Mouse (Mus musculus): Measurements from ENCODE around the gene Dnah8.
A peak's percentile ranks its signal among the peaks of the same experiment; 100 is the strongest.

DNA sequence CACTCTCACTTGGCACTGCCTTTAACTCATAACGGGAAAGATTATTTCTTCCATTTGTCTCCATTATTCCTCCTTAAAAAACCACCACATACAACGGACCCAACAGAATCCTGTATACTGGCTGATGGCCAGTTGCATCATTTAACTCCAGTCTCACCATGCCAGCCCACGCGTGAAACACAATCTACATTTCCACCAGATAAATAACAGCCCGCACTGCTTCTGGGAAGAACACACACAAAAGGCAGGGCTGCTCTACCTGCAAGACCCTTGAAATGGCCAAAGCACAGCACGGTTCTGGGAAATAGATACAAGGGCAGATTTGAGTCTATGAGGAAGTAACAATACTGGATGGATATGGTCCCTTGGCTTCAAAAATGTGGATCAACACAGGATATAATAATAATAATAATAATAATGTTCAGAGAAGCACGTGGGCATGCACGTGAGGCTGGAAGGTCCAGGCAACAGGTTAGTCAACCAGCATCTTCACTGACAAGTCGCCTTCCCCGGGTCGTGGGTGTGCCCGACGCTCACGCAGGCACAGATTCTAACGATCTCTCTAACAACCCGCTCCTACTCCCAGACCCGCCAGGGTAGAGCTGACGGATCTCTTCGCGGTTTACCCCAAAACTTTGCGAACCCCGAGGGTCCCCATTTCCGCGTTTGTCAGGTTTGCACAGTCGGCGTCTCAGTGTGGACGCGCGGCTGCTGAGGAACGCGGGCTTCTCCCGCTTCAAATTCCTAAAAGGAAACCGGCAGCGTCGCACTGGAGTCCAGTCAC lies 48.8 kb upstream of the Dnah8 start:
- TF ChIP-seq UBTF (IDR thresholded peaks at IDR 0.05; ENCODE audit: borderline replicate concordance, insufficient read depth, low read depth, low read length) (no peak), TCF12 (IDR thresholded peaks at IDR 0.05; ENCODE audit: low read depth, low read length) (peak; percentile 31; the same call in 1 of the 2 replicates), POLR2AphosphoS2 (IDR thresholded peaks at IDR 0.05; ENCODE audit: low read length) (no peak), POLR2A (IDR thresholded peaks at IDR 0.05; ENCODE audit: control insufficient read depth in 1 of 2, insufficient read depth in 1 of 2, low read depth in 1 of 2, low read length in 2 of 2, poor library complexity in 1 of 2) (no peak), MYB (IDR thresholded peaks at IDR 0.05; ENCODE audit: low read depth, low read length) (no peak), CTCF (IDR thresholded peaks at IDR 0.05 in 2 of 3, conservative IDR thresholded peaks at IDR 0.05 in 1 of 3; ENCODE audit: control insufficient read depth in 1 of 3, insufficient read depth in 1 of 3, low read depth in 2 of 3, low read length in 3 of 3, poor library complexity in 1 of 3, severe bottlenecking in 1 of 3) (no peak), GABPA (IDR thresholded peaks at IDR 0.05; ENCODE audit: low read depth, low read length) (no peak), HCFC1 (IDR thresholded peaks at IDR 0.05; ENCODE audit: low read depth, low read length) (no peak; the same call in 1 of the 2 replicates), EP300 (IDR thresholded peaks at IDR 0.05; ENCODE audit: low read depth in 1 of 2, low read length in 2 of 2) (no peak; a peak in 1 of 4 replicates), USF1 (IDR thresholded peaks at IDR 0.05; ENCODE audit: low read depth, low read length) (peak; percentile 60; the same call in 1 of the 2 replicates), USF2 (IDR thresholded peaks at IDR 0.05; ENCODE audit: borderline replicate concordance in 1 of 2, insufficient read depth in 1 of 2, low read depth in 1 of 2, low read length in 2 of 2) (peak in 1 of 2 experiments; percentile 23; a peak in 1 of 4 replicates), ELF1 (IDR thresholded peaks at IDR 0.05; ENCODE audit: low read depth, low read length) (peak; percentile 33; the same call in 1 of the 2 replicates), CHD2 (IDR thresholded peaks at IDR 0.05; ENCODE audit: low read length) (no peak), TAL1 (IDR thresholded peaks at IDR 0.05; ENCODE audit: low read length) (no peak)

All from MEL (cell line).